24 mouse cellular contexts compared by ENCODE assay signal in genomic region chr12:108985025-108985424, GRCm38 (mm10).
A peak's percentile ranks its signal among the peaks of the same experiment; 100 is the strongest.
DNase-seq lines count a peak whose midpoint lies in the region; ATAC-seq and TF ChIP-seq lines count a peak whose summit lies in the region.
"Had no signal": no experiment of that assay in that cellular context is flagged by ENCODE, and none has a peak within 500 bp of the region (broad histone marks: within the 10 kb centered on the region; RNA-seq: fewer than 3 reads in every experiment).

No protein-coding gene starts in this region.

- H3K36me3 ChIP-seq in intestine, embryonic 15.5 days, result no peaks in the 10 kb centered on the region
- no peaks in the 10 kb centered on the region for H3K36me3 ChIP-seq in intestine, postnatal 0 days (ENCODE audit: control insufficient read depth, insufficient read depth)
- H3K36me3 ChIP-seq in neural tube, embryonic 13.5 days, result no peaks in the 10 kb centered on the region
- H3K36me3 ChIP-seq in thymus, adult 2 months (ENCODE audit: control insufficient read depth, insufficient read depth, low read length), result no peaks in the 10 kb centered on the region
- H3K36me3 ChIP-seq: embryonic facial prominence, embryonic 10.5 days; embryonic facial prominence, embryonic 15.5 days; forebrain, embryonic 12.5 days; heart, embryonic 15.5 days; limb, embryonic 12.5 days; lung, embryonic 15.5 days; midbrain, embryonic 15.5 days; neural tube, embryonic 15.5 days had no signal

- TF ChIP-seq CTCF in intestine, postnatal 0 days (IDR thresholded peaks at IDR 0.05; ENCODE audit: low read depth), result no peak
- no peak for TF ChIP-seq CTCF in thymus, adult 2 months (IDR thresholded peaks at IDR 0.05; ENCODE audit: borderline replicate concordance, control insufficient read depth, extremely low read depth, insufficient read depth, low read length, poor library complexity)

- H3K4me2 ChIP-seq in intestine, embryonic 15.5 days (replicated peaks), result no peak overlapping the region
- H3K4me2 ChIP-seq in intestine, postnatal 0 days (replicated peaks; ENCODE audit: low read depth), result no peak overlapping the region
- no peak overlapping the region for H3K4me2 ChIP-seq in neural tube, embryonic 13.5 days
- H3K4me2 ChIP-seq: embryonic facial prominence, embryonic 15.5 days; forebrain, embryonic 12.5 days; heart, embryonic 15.5 days; limb, embryonic 12.5 days; liver, embryonic 11.5 days; lung, embryonic 15.5 days; midbrain, embryonic 15.5 days; neural tube, embryonic 15.5 days had no signal

- no peaks in the 10 kb centered on the region for H3K4me1 ChIP-seq in intestine, embryonic 15.5 days (replicated peaks)
- no peaks in the 10 kb centered on the region for H3K4me1 ChIP-seq in intestine, postnatal 0 days (replicated peaks; ENCODE audit: control insufficient read depth, insufficient read depth, low read length)
- peaks cover 41% of the 10 kb centered on the region for H3K4me1 ChIP-seq in neural tube, embryonic 13.5 days (replicated peaks)
- peaks cover 7% of the 10 kb centered on the region for H3K4me1 ChIP-seq in thymus, adult 2 months (replicated peaks; ENCODE audit: control insufficient read depth, insufficient read depth, low read length)
- H3K4me1 ChIP-seq: heart, embryonic 15.5 days; lung, embryonic 15.5 days had no signal

- peak; percentile 34; the same call in 1 of the 2 replicates for ATAC-seq in intestine, embryonic 15.5 days
- ATAC-seq in intestine, postnatal 0 days, result no peak
- ATAC-seq in neural tube, embryonic 13.5 days (ENCODE audit: low read depth), result no peak
- ATAC-seq: midbrain, embryonic 15.5 days had no signal

- TF ChIP-seq POLR2A in thymus, adult 2 months (IDR thresholded peaks at IDR 0.05; ENCODE audit: control insufficient read depth, extremely low read depth, insufficient read depth, low read length, poor library complexity), result no peak

- no peak overlapping the region for H3K4me3 ChIP-seq in intestine, embryonic 15.5 days (replicated peaks)
- no peak overlapping the region for H3K4me3 ChIP-seq in intestine, postnatal 0 days (ENCODE audit: low read depth, low read length)
- H3K4me3 ChIP-seq in neural tube, embryonic 13.5 days, result no peak overlapping the region
- no peak overlapping the region for H3K4me3 ChIP-seq in thymus, adult 2 months (ENCODE audit: control insufficient read depth, insufficient read depth, low read length)
- H3K4me3 ChIP-seq: embryonic facial prominence, embryonic 10.5 days; embryonic facial prominence, embryonic 15.5 days; forebrain, embryonic 12.5 days; heart, embryonic 15.5 days; limb, embryonic 12.5 days; lung, embryonic 15.5 days; midbrain, embryonic 15.5 days; neural tube, embryonic 15.5 days had no signal

- DNase-seq in neural tube, embryonic 10.5 days (ENCODE audit: extremely low spot score, low spot score), result no peak
- DNase-seq in ZHBTc4 (ENCODE audit: low read depth, low spot score), result peak; percentile 68
- no peak for DNase-seq in cerebellum, adult 9-11 months
- no peak for DNase-seq in thymus, adult 2 months
- DNase-seq: adrenal gland, adult 8-10 months; cerebellum, adult 2 months; lung, postnatal 36 days; right cerebral cortex, adult 18-20 months; spleen, adult 18-20 months; thymus, postnatal 4 days had no signal

- no peak overlapping the region for H3K9ac ChIP-seq in intestine, embryonic 15.5 days
- H3K9ac ChIP-seq in intestine, postnatal 0 days (ENCODE audit: low read depth, low read length), result no peak overlapping the region
- no peak overlapping the region for H3K9ac ChIP-seq in neural tube, embryonic 13.5 days
- H3K9ac ChIP-seq: embryonic facial prominence, embryonic 15.5 days; forebrain, embryonic 12.5 days; heart, embryonic 15.5 days; limb, embryonic 12.5 days; lung, embryonic 15.5 days; midbrain, embryonic 15.5 days; neural tube, embryonic 15.5 days had no signal

- H3K27me3 ChIP-seq in intestine, embryonic 15.5 days (replicated peaks), result no peaks in the 10 kb centered on the region
- no peaks in the 10 kb centered on the region for H3K27me3 ChIP-seq in intestine, postnatal 0 days (replicated peaks; ENCODE audit: control insufficient read depth, insufficient read depth, low read length)
- no peaks in the 10 kb centered on the region for H3K27me3 ChIP-seq in neural tube, embryonic 13.5 days
- no peaks in the 10 kb centered on the region for H3K27me3 ChIP-seq in thymus, adult 2 months (ENCODE audit: control insufficient read depth, insufficient read depth, low read length)
- H3K27me3 ChIP-seq: CH12.LX; embryonic facial prominence, embryonic 15.5 days; heart, embryonic 15.5 days; limb, embryonic 12.5 days; lung, embryonic 15.5 days; midbrain, embryonic 15.5 days; neural tube, embryonic 15.5 days; Patski had no signal

- no peaks in the 10 kb centered on the region for H3K9me3 ChIP-seq in intestine, embryonic 15.5 days
- H3K9me3 ChIP-seq in intestine, postnatal 0 days (ENCODE audit: control insufficient read depth), result no peaks in the 10 kb centered on the region
- no peaks in the 10 kb centered on the region for H3K9me3 ChIP-seq in neural tube, embryonic 13.5 days
- H3K9me3 ChIP-seq: embryonic facial prominence, embryonic 10.5 days; embryonic facial prominence, embryonic 15.5 days; forebrain, embryonic 12.5 days; heart, embryonic 15.5 days; limb, embryonic 12.5 days; lung, embryonic 15.5 days; midbrain, embryonic 15.5 days; neural tube, embryonic 15.5 days had no signal

- WGBS in intestine, embryonic 15.5 days, result 78% methylated on average over 6 of the region's 6 CpGs
- WGBS in intestine, postnatal 0 days, result 70% methylated on average over 6 of the region's 6 CpGs
- WGBS in neural tube, embryonic 13.5 days, result 77% methylated on average over 6 of the region's 6 CpGs
- WGBS in thymus, adult 2 months, result 93% methylated on average over 6 of the region's 6 CpGs

- H3K27ac ChIP-seq in intestine, embryonic 15.5 days, result no peak overlapping the region
- H3K27ac ChIP-seq in intestine, postnatal 0 days (ENCODE audit: low read depth, low read length), result no peak overlapping the region
- H3K27ac ChIP-seq in neural tube, embryonic 13.5 days (replicated peaks), result peak overlapping the region; percentile 24; the same call in 1 of the 2 replicates
- H3K27ac ChIP-seq in thymus, adult 2 months (ENCODE audit: control insufficient read depth, insufficient read depth, low read length), result no peak overlapping the region
- H3K27ac ChIP-seq: embryonic facial prominence, embryonic 15.5 days; forebrain, embryonic 12.5 days; heart, embryonic 15.5 days; limb, embryonic 12.5 days; lung, embryonic 15.5 days; neural tube, embryonic 15.5 days had no signal
